Mouse (Mus musculus) cerebellum, adult 18-20 months (tissue): Measurements from ENCODE around the gene Gm4131.
"Not testable (repeated sequence)": the region's sequence is repeated elsewhere in the genome, so short reads cannot be mapped to it uniquely, and the experiment has no call there.

ENCODE experiments used
- DNase-seq, 2 experiments: peaks; one replicate each; pipeline ENCODE4 v3.0.0; 2021

The Gm4131 gene

DNA sequence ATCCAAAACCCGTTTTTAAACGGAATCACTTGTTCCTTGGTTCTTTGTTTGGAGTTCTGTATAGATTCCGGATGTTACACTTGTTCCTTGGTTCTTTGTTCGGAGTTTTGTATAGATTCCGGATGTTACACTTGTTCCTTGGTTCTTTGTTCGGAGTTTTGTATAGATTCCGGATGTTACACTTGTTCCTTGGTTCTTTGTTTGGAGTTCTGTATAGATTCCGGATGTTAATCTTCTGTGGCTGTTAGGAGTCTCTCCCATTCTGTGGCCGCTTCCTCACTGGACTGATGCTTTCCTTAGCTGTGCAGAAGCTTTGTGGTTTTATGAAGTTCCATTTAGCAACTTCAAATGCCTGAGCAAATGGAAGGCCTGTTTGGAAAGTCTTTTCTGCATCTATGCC, at the start of gene Gm4131:
Gene Gm4131, minus strand, starts transcription at position 101 of the 400 bp plus-strand sequence.
- DNase-seq: not testable (repeated sequence)

DNA sequence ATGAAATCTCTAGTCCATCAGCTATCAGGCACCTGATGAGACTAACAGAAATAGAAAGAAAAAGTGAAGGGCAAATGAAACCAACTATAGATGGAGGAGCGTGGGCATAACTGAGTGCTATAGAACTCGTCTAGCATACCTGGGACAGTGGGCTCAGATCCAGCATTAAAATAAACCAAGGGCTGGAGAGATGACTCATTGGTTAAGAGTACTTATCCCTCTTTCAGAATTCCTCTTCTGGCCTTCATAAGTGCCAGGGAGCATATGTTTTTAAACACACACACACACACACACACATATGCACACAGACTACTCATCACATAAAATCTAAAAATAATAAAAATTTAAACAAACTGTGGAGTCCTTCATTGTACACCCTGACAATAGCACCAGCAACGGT, 43.2 kb upstream of the Gm4131 start:
- no peak for DNase-seq

DNA sequence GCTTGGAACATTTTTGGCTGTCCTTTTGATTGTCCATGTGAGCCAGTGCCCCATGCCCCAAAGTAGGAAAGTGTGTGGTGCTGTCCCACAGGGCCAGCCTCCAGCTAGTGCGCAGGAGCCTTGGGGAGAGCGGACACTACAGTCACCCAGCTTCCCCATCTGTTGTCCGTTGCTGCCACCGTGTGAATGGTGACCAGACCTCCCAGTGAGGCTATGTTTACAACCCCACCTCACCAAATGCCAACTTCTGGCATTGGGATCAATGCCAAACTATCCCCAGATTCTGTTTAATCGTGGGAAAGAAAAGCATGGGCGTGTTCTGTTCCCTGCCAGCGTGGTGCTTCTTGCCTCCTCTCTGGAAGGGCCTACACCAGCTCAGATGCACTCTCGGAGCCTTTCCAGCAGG, 41.1 kb upstream of the Gm4131 start:
- DNase-seq: peak; percentile 35 to 45

DNA sequence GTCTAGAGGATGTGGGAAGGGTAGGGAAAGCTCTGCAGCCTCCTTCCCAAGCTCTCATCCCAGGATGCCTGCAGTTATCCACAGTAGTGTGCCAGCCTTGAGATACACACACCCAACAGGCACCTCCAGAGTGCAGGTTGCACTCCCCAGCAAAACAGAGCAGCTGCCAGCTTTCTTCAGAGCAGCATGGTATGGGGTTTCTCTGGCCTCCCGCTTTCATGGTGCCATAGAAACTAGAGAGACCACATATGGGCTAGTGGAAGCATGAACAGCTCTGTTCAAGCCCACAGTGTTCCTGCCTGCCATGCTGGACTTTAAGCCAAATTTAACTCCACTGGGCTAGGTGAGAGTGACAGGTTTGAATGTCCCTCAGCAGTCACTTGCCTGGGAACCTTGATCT, 36.1 kb upstream of the Gm4131 start:
- DNase-seq: no peak

DNA sequence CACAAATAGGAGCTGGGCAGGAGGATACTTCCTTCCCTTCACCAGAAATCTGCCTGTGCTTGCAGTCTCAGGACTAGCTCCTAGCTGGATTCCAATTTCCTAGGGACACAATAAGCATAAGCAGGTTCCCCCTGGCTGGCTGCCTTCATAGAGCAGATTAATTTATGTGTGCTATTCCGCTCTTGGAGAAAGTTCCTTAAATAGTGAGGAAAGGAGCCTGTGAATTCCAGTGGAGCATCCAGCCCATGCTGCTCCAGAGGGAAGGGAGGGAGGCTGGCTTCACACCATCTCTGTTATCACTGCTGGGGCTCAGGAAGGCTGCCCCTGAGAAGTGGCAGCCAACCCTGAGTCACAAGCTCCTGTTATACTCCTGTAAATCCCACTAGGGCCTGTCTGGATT, 35.5 kb upstream of the Gm4131 start:
- DNase-seq: no peak

DNA sequence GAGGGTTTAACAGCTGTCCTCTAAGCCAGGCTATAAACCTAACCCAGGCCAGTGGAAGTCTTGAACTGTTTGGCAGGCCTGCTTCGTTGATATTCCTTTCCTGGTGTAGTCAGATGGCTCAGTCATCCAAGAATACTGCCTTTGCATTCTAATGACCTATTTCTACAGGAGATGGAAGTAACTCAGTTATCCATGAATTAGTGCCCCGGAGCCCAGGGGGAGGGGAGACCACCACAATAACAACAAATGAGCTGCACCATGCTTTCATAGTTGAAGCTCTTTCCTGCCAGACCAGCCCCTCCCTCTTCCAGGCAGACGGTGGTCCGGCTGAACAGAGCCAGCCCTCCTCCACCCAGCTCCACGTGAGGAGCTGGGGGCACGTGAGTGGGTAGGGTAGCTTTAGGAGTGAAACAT, 33.4 kb upstream of the Gm4131 start:
- DNase-seq: no peak

DNA sequence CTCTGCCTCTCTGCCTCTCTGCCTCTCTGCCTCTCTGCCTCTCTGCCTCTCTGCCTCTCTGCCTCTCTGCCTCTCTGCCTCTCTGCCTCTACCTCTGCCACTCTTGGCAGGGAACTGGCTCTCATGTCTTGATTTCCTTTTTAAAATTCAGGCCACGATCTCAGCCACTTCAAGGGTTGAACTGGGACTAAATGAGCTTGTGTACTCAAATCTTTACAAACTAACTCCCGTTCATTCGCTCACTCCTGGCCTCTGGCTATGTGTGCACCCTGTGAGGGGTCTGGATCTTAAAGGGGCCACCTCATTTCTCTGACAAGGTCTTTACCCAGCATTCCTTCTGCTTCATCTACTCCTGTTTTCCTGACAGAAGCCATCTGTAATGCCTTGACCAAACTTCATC, 18.6 kb upstream of the Gm4131 start:
- no peak for DNase-seq

DNA sequence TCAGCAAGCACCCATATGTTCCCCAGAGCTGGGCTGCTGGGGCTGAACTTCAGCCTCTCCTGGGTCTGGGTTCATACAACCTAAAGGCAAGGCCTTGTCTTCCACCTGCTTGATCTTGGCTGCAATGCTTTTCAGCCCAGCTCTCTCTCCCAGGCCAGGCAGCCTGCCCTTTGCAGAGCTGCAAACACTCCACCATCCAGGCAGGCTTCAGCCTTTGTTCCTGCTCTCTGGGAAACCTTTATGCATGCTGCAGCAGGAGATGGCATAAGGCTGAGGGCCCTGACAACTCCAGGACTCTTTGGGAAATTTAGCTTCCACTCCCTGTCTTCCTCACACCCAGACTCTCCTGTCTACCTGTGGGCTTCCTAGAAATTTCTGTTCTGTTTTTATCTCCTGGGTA, 17.9 kb upstream of the Gm4131 start:
- no peak for DNase-seq

DNA sequence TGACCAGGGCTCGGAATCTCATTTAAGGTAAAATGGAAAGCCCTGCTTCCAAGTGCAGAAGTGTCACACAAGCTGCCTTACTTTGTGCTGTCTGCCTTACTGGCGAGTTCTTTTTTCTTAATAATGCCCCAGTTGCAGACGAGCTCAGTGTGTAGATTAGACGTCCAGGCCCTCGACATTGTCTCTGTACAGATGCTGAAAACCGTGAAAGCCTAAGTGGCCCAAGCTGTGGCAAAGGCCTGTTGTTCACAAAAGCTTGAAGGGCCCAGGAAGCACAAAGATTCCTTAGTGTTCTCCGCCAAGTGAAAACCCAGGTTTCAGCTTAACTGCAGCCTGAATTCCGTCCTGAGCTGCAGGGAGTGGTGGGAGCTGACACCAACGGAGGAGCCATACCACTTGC, 15.0 kb upstream of the Gm4131 start:
- DNase-seq: no peak

DNA sequence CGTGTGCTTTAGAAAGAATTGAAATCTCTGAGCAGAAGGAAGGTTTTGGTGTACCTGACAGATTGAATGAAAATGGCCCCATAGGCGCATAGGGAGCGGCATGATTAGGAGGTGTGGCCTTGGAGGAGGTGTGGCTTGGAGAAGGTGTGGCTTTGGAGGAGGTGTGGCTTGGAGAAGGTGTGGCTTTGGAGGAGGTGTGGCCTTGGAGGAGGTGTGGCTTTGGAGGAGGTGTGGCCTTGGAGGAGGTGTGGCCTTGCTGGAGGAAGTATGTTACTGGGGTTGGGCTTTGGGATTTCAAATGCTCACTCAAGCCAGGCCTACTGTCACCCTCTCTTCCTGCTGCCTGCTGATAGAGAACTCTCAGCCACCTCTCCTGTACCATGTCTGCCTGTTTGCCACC, 14.2 kb upstream of the Gm4131 start:
- DNase-seq: no peak

DNA sequence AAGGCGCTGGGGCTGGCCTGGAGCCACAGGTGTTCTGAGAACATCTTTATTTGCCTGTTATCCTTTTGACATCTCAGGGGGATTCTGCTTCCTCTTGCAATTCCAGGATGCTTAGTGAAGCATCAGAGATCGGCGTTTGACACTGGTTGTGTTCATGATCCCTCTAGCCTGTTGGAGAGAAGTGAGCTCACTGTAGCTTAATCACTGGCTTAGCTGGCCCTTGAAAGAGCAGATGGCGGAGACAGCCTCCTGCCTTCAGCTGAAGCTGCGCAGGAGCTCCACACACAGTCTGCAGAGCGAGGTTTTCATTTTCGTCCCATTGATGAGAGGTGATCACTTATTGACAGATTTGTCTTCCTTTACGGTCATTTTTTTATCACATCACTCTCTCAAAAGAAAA, 9.1 kb upstream of the Gm4131 start:
- DNase-seq: peak; percentile 35 to 47

DNA sequence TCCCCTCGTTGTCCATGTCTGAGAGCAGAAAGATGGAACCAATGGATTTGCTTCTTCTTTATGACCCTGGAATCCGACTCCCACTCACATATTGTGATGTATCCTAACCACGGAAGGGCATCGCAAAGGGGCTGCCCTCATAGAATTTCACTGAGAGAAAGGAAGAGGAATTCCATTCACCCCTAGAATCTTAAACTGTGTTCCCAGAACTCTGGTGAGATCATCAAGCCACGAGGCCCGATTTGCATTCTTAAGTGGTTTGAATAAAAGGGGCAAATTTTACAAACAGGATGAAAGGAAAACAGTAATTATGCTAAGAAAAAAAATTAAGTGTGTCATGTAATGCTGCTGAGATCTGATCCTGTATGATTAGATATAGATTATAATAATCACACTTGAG, 8.2 kb upstream of the Gm4131 start:
- no peak for DNase-seq

DNA sequence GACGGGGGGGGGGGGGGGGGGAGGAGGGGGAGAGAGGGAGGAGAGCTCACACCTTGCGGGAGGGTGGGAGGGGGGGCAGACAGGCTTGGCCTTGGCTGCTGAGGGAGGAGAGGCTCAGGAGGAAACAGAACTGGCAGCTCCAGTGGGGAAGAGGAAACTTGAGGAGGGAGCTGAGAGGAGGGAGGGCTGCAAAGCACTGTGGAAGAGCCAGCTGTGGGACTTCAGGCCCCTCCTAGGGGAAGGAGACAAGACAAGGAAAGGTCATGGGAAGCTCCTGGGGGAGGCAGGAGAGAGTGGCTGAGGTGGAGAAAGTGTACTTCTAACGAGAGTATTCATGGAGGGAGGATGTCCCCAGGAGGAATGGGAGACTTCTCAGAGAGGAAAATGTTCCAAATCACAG, 6.7 kb upstream of the Gm4131 start:
- DNase-seq: no peak

DNA sequence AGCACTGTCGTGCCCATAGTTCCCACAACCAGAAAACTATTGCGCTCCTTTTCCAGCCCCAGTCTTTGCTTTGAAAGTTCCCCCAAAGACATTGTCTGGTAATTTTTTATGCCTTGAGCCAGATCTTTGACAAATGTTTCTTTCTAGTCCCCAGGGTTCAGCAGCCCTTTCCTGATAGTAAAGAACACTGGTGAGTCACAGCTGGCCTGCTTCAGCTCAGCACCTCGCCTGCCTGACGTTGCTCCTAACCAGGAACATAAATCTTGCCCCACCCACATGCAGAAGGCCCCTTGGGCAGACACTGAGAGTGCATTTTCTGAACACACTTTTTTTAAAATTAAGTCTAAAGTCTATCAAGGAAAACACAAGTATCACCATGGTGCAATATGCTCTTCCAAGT, 3.6 kb upstream of the Gm4131 start:
- DNase-seq: no peak

DNA sequence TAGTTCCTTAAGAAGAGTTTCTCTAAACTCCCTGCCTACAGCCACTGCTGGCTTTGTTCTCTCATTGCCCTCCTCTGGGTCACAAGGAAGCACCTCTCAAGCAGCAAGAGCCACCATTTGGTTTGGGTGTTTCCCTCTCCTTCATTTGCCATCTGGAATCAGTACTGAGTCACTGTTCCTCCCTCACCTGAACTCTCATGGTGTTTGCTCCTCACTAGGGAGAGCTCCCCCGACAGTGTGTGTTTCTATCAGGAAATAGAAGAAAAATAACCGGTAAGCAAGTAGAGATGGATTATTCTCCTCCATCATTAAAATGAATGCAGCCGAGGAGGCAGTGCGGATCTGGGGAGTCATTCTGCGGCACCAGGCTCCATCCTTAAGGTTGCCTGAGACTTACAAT, 2.7 kb upstream of the Gm4131 start:
- DNase-seq: no peak

DNA sequence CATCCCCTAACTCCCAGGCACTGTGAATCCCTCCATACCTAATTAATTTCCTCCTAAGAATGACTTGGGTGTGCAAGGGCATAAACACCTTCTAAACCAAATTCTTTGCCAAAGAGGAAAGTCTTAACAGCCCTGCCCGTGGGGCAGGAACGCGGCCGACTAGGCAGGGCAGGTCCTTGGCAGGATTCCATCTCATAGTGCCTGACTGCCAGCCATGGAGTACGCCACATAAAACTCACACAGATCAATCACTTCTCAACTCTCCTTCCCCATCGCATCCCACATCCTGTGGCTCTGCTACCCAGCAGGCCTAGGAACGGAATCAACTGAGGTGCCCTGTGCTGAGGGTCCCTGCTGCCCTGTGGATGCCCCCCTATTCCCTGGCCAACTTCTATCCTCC, 3.0 kb downstream of the Gm4131 start:
- no peak for DNase-seq

DNA sequence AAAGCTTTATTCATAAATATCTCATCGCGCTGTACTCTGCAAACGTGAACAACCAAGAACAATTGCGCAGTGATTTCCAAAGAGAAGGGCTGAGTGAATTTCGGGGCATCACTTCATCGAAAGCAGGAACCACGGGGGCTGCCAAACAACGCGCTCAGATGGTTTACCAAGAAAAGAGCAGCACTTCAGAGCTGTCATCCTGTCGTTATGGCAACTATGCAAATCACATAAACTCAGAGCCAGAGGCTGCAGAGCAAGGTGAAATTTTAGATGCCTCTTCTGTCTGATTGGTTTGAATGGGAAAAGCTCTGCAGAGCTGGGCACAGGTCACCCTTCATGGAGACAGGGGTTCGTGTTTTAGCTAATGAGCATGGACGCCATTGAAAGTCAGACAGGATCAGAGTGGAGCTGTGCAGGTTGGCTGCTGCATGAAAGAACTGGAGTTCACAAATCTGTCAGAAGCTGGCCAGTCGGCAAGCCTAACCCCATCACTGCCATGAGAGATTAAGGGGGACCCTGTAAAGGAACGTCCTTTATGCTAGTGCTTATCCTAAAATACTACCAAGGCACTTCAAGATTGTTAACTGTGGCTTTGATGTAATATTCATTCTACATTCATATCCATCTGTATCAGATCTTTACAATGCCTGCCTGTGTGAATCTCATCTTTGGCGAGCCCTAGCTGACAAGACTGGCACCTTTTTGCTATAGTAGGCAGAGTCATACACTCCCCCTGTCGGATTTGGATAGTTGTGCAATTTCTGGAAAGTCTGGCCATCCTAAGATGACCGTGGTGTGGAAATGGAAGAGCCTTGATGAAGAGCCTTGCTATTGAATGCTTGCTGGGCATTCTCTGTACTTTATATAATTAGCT, 4.6 kb downstream of the Gm4131 start:
- no peak for DNase-seq

DNA sequence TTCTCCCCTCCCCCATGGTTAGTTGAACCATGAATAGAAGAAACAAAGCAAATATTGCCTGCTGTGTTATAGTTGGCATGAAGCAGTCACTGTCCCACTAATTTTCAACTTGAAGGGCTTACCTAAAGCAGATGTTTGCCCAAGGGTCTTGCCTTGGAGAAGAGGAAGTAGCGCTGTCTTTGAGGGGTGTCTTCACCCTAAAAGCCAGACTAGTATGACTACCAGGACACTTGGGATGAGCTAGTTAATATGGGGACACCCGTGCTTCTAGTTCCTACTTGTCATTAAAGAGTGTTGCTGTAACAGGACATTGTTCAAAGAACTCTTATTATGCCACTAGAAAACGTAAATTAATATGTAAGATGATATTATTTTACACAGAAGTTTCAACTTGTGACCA, 9.6 kb downstream of the Gm4131 start:
- DNase-seq: no peak

DNA sequence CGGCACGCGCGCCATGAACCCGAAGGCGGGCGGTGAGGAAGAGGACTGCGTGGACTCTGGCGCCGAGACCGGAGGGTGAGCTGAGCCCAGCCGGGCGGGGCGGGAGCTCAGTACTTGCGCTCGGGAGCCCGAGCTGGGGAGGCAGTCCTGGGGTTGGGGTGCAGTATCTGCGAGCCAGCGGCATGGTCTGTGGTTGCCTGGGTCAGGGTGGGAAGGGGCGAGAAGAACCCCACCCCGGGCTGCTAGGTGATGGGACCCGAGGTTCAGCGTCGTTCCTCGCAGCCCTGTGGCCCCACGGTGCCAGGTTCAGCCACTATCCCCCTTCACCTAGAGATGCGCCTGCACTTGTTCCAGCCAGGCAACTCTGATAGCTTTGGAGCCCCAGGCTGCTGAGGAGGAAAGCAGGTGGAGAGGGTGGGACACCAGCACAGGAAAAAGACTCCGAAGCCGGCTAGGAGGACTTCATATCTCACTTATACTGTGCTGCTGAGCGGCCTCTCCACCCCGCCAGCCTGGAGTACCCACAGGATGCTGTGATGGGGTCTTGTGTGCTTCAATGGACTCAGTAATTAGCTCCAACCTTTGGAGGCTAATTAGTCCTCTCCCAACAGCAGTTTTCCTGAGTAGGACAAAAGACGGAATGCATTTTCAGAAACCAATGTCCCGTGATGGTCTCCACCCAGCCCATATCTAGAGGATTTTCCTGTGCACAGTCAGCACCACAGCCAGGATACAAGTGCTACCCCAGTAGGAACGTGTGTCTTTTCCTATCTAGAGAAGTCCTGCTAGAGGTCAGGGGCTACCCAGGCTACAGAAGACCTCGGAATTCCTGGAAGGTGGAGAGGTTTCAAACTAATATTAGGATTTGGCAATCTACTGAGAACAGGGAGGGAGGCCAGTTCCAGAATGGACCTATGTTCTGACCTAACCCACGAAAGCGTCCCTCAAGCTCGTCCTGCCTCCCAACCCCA, 10.6 kb downstream of the Gm4131 start:
- DNase-seq: no peak

DNA sequence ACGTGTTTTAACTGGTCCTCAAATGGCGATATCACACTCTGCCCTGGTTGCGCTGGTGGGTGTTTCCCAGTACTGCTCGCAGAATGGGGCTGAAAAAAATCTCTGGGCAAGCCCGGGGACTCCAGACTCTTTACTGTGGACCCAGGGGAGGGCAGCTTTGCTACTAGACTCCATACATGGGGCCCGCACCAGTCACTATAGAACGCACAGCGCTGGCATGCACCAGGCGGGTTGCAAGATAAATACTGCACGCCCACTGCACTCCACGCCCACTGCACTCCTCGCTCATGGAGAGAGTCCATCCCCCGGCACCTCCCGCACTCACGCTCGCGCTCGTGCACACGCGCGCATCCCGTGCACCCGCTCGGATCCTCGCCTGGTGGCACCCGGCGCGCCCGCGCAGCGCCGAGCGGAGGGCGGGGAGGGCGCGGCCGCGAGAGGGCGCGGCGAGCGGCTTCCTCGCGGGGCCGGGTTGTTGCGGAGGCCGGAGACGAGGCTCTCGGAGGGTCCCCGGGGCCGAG, 11.4 kb downstream of the Gm4131 start, which contains the start of gene Fam124a:
Gene Fam124a, plus strand, starts transcription at position 429 of the 521 bp plus-strand sequence.
- peak; percentile 81 to 85 for DNase-seq

DNA sequence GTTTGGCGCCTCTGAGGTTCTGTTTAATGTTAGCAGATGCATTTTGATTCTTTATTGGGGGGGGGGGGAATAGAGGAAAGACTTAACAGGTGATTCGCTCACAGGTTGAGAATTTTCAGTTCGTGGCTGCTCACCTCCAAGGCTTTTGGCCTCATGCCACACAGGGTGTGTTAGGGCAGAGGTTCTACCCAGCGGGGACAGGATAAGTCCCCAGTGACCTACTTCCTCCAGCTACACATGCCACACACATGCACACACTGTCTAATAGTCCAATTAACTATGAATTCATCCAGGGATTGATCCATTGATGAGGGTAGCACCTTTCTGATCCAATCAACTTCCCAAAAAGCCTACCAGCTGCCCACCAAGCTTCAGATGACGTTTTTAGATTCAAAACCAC, 12.9 kb downstream of the Gm4131 start:
- no peak for DNase-seq

DNA sequence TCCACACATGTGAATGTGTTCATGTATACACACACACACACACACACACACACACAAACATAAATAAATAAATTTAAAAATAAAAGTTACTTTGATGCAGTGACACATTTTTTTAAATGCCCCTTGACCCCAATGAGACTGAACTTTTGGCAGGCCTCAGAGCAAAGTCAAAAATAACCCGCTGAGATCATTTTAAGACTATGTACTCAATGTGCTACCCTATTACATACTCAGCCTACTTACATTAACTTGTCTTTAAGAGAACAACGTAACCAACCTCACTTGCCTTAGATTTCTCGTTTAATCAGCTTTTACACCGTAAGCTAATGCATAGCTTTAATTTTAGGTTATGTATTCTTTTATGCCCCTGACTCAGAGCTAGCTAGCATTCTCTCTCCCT, 13.9 kb downstream of the Gm4131 start:
- DNase-seq: no peak

DNA sequence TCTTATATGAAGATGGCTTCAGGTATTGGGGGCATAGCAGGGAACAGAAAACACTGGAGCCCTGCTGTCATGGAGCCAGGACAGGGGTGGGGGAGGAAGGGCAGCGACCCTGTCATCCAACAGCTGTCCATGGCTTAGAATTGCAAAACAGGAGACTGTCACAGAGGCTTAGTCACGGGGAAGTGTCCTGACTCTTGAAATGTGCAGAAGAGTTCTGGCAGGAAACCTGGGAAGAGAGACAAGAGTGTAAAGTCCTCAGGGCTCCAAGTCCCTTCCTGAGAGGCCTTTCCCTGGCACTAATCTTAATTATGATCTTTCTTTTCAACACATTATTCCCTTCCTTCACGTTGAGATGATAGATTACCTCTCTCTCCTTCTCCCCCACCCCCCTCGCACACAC, 16.6 kb downstream of the Gm4131 start:
- DNase-seq: no peak

DNA sequence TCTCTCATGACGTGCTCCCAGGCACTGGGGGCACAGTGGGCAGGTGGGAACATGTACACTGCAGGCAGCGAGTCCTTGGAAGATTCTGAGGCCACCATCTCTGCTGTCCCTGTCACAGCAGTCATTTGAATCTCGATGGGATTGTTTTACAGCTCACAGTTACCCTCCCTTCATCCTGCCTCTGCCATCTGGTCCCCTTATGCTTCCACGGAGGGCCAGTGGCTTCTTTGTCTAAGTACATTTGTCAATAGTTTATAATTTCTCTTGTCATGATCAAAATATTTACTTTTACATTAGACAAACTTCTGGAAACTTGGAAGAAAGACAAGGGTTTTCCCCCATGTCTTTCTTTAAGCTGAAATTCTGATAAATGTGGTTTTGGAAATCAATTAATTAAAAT, 20.0 kb downstream of the Gm4131 start:
- no peak for DNase-seq
